ENCODE assay signal across 15 mouse cellular contexts in the genomic region with DNA sequence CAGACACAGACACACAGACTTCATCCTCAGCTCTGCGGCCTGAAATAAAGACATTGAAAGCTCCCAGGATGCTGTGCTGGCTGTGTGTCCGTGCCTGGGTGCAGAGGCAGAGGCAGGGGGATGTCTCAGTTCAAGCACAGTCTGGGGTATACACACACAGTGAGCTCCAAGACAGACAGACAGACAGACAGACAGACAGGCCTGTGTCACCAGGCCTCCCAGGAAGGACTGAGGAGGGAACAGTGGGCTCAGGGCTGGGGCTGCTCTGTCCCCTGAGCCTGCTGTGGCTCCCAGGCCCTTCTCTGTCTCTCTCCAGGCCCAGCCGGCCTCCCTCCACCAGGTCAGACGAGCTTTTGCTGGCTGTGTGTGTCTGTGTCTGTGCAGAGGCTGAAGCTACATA. TPM values are rescaled to one million over a fixed set of nuclear protein-coding genes. Genes with fewer than 3 reads are reported as not detected.
DNase-seq lines count a peak whose midpoint lies in the region; ATAC-seq lines count a peak whose summit lies in the region.
"Had no signal": no experiment of that assay in that cellular context is flagged by ENCODE, and none has a peak within 500 bp of the region (broad histone marks: within the 10 kb centered on the region; RNA-seq: fewer than 3 reads in every experiment).

No protein-coding gene starts in this region.

- H3K36me3 ChIP-seq in forebrain, embryonic 12.5 days (replicated peaks), result no peaks in the 10 kb centered on the region
- no peaks in the 10 kb centered on the region for H3K36me3 ChIP-seq in forebrain, embryonic 16.5 days (ENCODE audit: control insufficient read depth, insufficient read depth)
- no peaks in the 10 kb centered on the region for H3K36me3 ChIP-seq in megakaryocyte, embryonic 14.5 days (replicated peaks; ENCODE audit: low read length)
- H3K36me3 ChIP-seq in limb, embryonic 13.5 days, result no peaks in the 10 kb centered on the region
- no peaks in the 10 kb centered on the region for H3K36me3 ChIP-seq in neural tube, embryonic 13.5 days
- H3K36me3 ChIP-seq: stomach, embryonic 15.5 days had no signal

- H3K27me3 ChIP-seq in forebrain, embryonic 12.5 days, result peaks cover 7% of the 10 kb centered on the region; the same call in 1 of the 2 replicates
- H3K27me3 ChIP-seq in forebrain, embryonic 16.5 days (replicated peaks; ENCODE audit: control insufficient read depth, insufficient read depth, low read length), result no peaks in the 10 kb centered on the region
- peaks cover 2% of the 10 kb centered on the region for H3K27me3 ChIP-seq in megakaryocyte, embryonic 14.5 days (replicated peaks)
- 0 out of 2 replicates have a peak, but pooled peaks cover 3% of the 10 kb centered on the region for H3K27me3 ChIP-seq in limb, embryonic 13.5 days
- H3K27me3 ChIP-seq in neural tube, embryonic 13.5 days, result peaks cover 6% of the 10 kb centered on the region
- H3K27me3 ChIP-seq: stomach, embryonic 15.5 days had no signal

- no peak overlapping the region for H3K9ac ChIP-seq in forebrain, embryonic 12.5 days
- H3K9ac ChIP-seq in forebrain, embryonic 16.5 days (replicated peaks; ENCODE audit: low read depth, low read length), result no peak overlapping the region
- H3K9ac ChIP-seq in limb, embryonic 13.5 days, result no peak overlapping the region
- H3K9ac ChIP-seq in neural tube, embryonic 13.5 days, result no peak overlapping the region
- H3K9ac ChIP-seq: stomach, embryonic 15.5 days had no signal

- H3K4me2 ChIP-seq in forebrain, embryonic 12.5 days, result no peak overlapping the region
- no peak overlapping the region for H3K4me2 ChIP-seq in forebrain, embryonic 16.5 days (ENCODE audit: low read length)
- no peak overlapping the region for H3K4me2 ChIP-seq in limb, embryonic 13.5 days (replicated peaks)
- H3K4me2 ChIP-seq in neural tube, embryonic 13.5 days, result no peak overlapping the region
- H3K4me2 ChIP-seq: stomach, embryonic 15.5 days had no signal

- no peak overlapping the region for H3K4me3 ChIP-seq in forebrain, embryonic 12.5 days (replicated peaks)
- H3K4me3 ChIP-seq in forebrain, embryonic 16.5 days (replicated peaks; ENCODE audit: low read length), result no peak overlapping the region
- H3K4me3 ChIP-seq in megakaryocyte, embryonic 14.5 days (replicated peaks), result peak overlapping the region; percentile 11
- no peak overlapping the region for H3K4me3 ChIP-seq in limb, embryonic 13.5 days
- H3K4me3 ChIP-seq in neural tube, embryonic 13.5 days, result no peak overlapping the region
- H3K4me3 ChIP-seq: stomach, embryonic 15.5 days had no signal

- DNase-seq in thymus, adult 18-20 months, result no peak
- DNase-seq: B cell, adult 2 months; gastrocnemius, postnatal 14 days; retina, postnatal 1 day had no signal

- H3K9me3 ChIP-seq in forebrain, embryonic 12.5 days, result peaks cover 37% of the 10 kb centered on the region
- peaks cover 36% of the 10 kb centered on the region for H3K9me3 ChIP-seq in forebrain, embryonic 16.5 days (ENCODE audit: control insufficient read depth, low read length)
- peaks cover 37% of the 10 kb centered on the region for H3K9me3 ChIP-seq in megakaryocyte, embryonic 14.5 days
- H3K9me3 ChIP-seq in limb, embryonic 13.5 days, result peaks cover 44% of the 10 kb centered on the region
- peaks cover 46% of the 10 kb centered on the region for H3K9me3 ChIP-seq in neural tube, embryonic 13.5 days
- H3K9me3 ChIP-seq: stomach, embryonic 15.5 days had no signal

- 0 out of 2 replicates have a peak, but pooled peaks have one; percentile 27 for ATAC-seq in forebrain, embryonic 12.5 days (ENCODE audit: low FRiP score)
- ATAC-seq in forebrain, embryonic 16.5 days, result no peak
- ATAC-seq in megakaryocyte, adult 5-6 weeks (ENCODE audit: poor library complexity, severe bottlenecking), result no peak
- peak; percentile 1; the same call in 1 of the 2 replicates for ATAC-seq in limb, embryonic 13.5 days (ENCODE audit: low FRiP score, low read depth)
- 0 out of 2 replicates have a peak, but pooled peaks have one; percentile 13 for ATAC-seq in neural tube, embryonic 13.5 days (ENCODE audit: low read depth)
- no peak for ATAC-seq in frontal cortex, adult (ENCODE audit: low TSS enrichment)

- no peaks in the 10 kb centered on the region for H3K4me1 ChIP-seq in forebrain, embryonic 12.5 days
- H3K4me1 ChIP-seq in forebrain, embryonic 16.5 days (replicated peaks; ENCODE audit: control insufficient read depth, insufficient read depth, low read length), result 0 out of 2 replicates have a peak, but pooled peaks cover 2% of the 10 kb centered on the region
- H3K4me1 ChIP-seq in megakaryocyte, embryonic 14.5 days, result peaks cover 6% of the 10 kb centered on the region
- 0 out of 2 replicates have a peak, but pooled peaks cover 2% of the 10 kb centered on the region for H3K4me1 ChIP-seq in limb, embryonic 13.5 days
- 0 out of 2 replicates have a peak, but pooled peaks cover 3% of the 10 kb centered on the region for H3K4me1 ChIP-seq in neural tube, embryonic 13.5 days (replicated peaks)
- H3K4me1 ChIP-seq: stomach, embryonic 15.5 days had no signal

- 62% methylated on average over 4 of the region's 4 CpGs for WGBS in forebrain, embryonic 12.5 days
- 58% methylated on average over 4 of the region's 4 CpGs for whole genome bisulfite sequencing in forebrain, embryonic 16.5 days
- 68% methylated on average over 4 of the region's 4 CpGs for WGBS in limb, embryonic 13.5 days
- 68% methylated on average over 4 of the region's 4 CpGs for WGBS in neural tube, embryonic 13.5 days

- no peak overlapping the region for H3K27ac ChIP-seq in forebrain, embryonic 12.5 days
- H3K27ac ChIP-seq in forebrain, embryonic 16.5 days (ENCODE audit: low read length), result no peak overlapping the region
- H3K27ac ChIP-seq in limb, embryonic 13.5 days, result no peak overlapping the region
- no peak overlapping the region for H3K27ac ChIP-seq in neural tube, embryonic 13.5 days (replicated peaks)
- H3K27ac ChIP-seq: stomach, embryonic 15.5 days had no signal

RNA-seq across cellular contexts. Expression of a gene that starts 43.3 kb away (rescaled TPM):
- polyA plus RNA-seq in forebrain, embryonic 12.5 days (2016; fragmentation: Nextera tagmentation; extraction: Ambion mirVana), result not detected in 2 replicates
- not detected in 2 replicates for polyA plus RNA-seq in forebrain, embryonic 16.5 days (2015; fragmentation: Nextera tagmentation; extraction: Ambion mirVana)
- not detected in 2 replicates for polyA plus RNA-seq in megakaryocyte, embryonic 14.5 days (2012; ENCODE audit: insufficient read depth, low replicate concordance)
- total RNA-seq in megakaryocyte, adult 5-6 weeks (2015), result not detected in 2 replicates
- not detected in 2 replicates for total RNA-seq in megakaryocyte, adult 5-6 weeks (2017)
- not detected in 2 replicates for polyA plus RNA-seq in limb, embryonic 13.5 days (2015; fragmentation: Nextera tagmentation; extraction: Ambion mirVana)
- polyA plus RNA-seq in neural tube, embryonic 13.5 days (2015; fragmentation: Nextera tagmentation; extraction: Ambion mirVana), result not detected in 2 replicates
- total RNA-seq: gastrocnemius, postnatal 14 days; left cerebral cortex, adult 8-10 months had no signal
- polyA plus RNA-seq: cortical plate, adult 2 months; kidney, embryonic 14.5 days; stomach, embryonic 15.5 days had no signal

Comparison
In these comparisons a context has a peak if more than half of its experiments do, and no peak if none do; other contexts are left out.
1. ATAC-seq: peak in forebrain, embryonic 12.5 days (single experiment), limb, embryonic 13.5 days (single experiment) and neural tube, embryonic 13.5 days (single experiment); none in forebrain, embryonic 16.5 days (single experiment), megakaryocyte, adult 5-6 weeks (single experiment) and frontal cortex, adult (single experiment).